In the genomic region with DNA sequence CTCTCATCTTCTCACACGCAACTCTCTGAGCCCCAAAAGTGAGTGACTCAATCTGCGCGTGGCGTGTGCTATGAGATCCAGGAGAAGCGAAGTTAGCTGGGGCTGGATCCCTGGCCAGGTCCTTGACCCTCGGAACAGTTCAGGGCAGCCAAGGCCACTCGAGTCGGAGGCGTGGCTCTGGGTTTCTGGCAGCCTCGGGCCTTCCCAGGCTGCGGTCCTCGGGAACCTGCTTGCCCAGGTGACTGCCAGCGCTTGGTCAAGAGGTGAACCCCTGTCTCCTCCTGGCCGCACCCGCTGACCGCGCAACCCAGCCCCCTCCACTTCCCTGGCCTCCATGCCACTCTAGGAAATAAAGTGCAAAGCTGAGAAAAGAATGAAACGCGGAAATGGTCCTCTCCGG, we compare ENCODE assay signal across 8 mouse cellular contexts. TPM values are rescaled to one million over a fixed set of nuclear protein-coding genes. Genes with fewer than 3 reads are reported as not detected.
DNase-seq lines count a peak whose midpoint lies in the region; ATAC-seq and TF ChIP-seq lines count a peak whose summit lies in the region.
"Not testable (repeated sequence)": the region's sequence is repeated elsewhere in the genome, so short reads cannot be mapped to it uniquely, and the experiment has no call there.
"Had no signal": no experiment of that assay in that cellular context is flagged by ENCODE, and none has a peak within 500 bp of the region (broad histone marks: within the 10 kb centered on the region; RNA-seq: fewer than 3 reads in every experiment).

No protein-coding gene starts in this region.

- peak overlapping the region; percentile 63 for H3K4me2 ChIP-seq in hindbrain, embryonic 12.5 days (replicated peaks)
- peak overlapping the region; percentile 47 for H3K4me2 ChIP-seq in liver, embryonic 11.5 days
- H3K4me2 ChIP-seq in midbrain, embryonic 13.5 days (replicated peaks): peak overlapping the region; percentile 69
- peak overlapping the region; percentile 47 for H3K4me2 ChIP-seq in stomach, embryonic 14.5 days (replicated peaks; ENCODE audit: low read depth, low read length)

- H3K4me3 ChIP-seq in cortical plate, adult 2 months (ENCODE audit: insufficient read depth, low read length): 0 out of 2 replicates have a peak overlapping the region, but pooled peaks have one; percentile 18
- H3K4me3 ChIP-seq in gastrocnemius, adult 2 months: peak overlapping the region; percentile 49; the same call in 1 of the 2 replicates
- peak overlapping the region; percentile 40 for H3K4me3 ChIP-seq in hindbrain, embryonic 12.5 days
- H3K4me3 ChIP-seq in liver, embryonic 11.5 days (ENCODE audit: low read depth, low read length): not testable (repeated sequence)
- peak overlapping the region; percentile 42 for H3K4me3 ChIP-seq in midbrain, embryonic 13.5 days (replicated peaks)
- H3K4me3 ChIP-seq in stomach, embryonic 14.5 days (ENCODE audit: low read depth, low read length): peak overlapping the region; percentile 22

- ATAC-seq in hindbrain, embryonic 12.5 days (ENCODE audit: low FRiP score); liver, embryonic 11.5 days (replicated peaks; ENCODE audit: low FRiP score); midbrain, embryonic 13.5 days; stomach, embryonic 14.5 days (ENCODE audit: insufficient number of reproducible peaks, insufficient read depth, low FRiP score, low read depth): not testable (repeated sequence)

- not testable (repeated sequence) for H3K4me1 ChIP-seq in cortical plate, adult 2 months (ENCODE audit: control insufficient read depth, insufficient read depth, low read length); hindbrain, embryonic 12.5 days; liver, embryonic 11.5 days (replicated peaks; ENCODE audit: control insufficient read depth, insufficient read depth, low read length); midbrain, embryonic 13.5 days (replicated peaks); stomach, embryonic 14.5 days (ENCODE audit: control insufficient read depth, insufficient read depth, low read length)

- TF ChIP-seq CTCF in cortical plate, adult 2 months (IDR thresholded peaks at IDR 0.05; ENCODE audit: extremely low read depth, insufficient read depth, low read length); gastrocnemius, adult 2 months (IDR thresholded peaks at IDR 0.05): not testable (repeated sequence)

- not testable (repeated sequence) for TF ChIP-seq POLR2A in cortical plate, adult 2 months (IDR thresholded peaks at IDR 0.05; ENCODE audit: extremely low read depth, insufficient read depth, low read length)

- not testable (repeated sequence) for H3K36me3 ChIP-seq in hindbrain, embryonic 12.5 days; liver, embryonic 11.5 days (ENCODE audit: control insufficient read depth, insufficient read depth, low read length); midbrain, embryonic 13.5 days; stomach, embryonic 14.5 days (ENCODE audit: control insufficient read depth, insufficient read depth, low read length)

- not testable (repeated sequence) for DNase-seq in gastrocnemius, adult 2 months
- DNase-seq in kidney, postnatal 10 days: peak; percentile 3
- peak; percentile 0 for DNase-seq in liver, embryonic 11.5 days (ENCODE audit: low spot score)

- peak overlapping the region; percentile 38; the same call in 1 of the 2 replicates for H3K9ac ChIP-seq in hindbrain, embryonic 12.5 days
- not testable (repeated sequence) for H3K9ac ChIP-seq in liver, embryonic 11.5 days (ENCODE audit: low read depth, low read length); stomach, embryonic 14.5 days (replicated peaks; ENCODE audit: low read depth, low read length)
- peak overlapping the region; percentile 49 for H3K9ac ChIP-seq in midbrain, embryonic 13.5 days (replicated peaks)

- not testable (repeated sequence) for H3K9me3 ChIP-seq in hindbrain, embryonic 12.5 days (replicated peaks); liver, embryonic 11.5 days (ENCODE audit: control insufficient read depth, low read length); midbrain, embryonic 13.5 days; stomach, embryonic 14.5 days (ENCODE audit: control insufficient read depth, low read depth, low read length)

- H3K27me3 ChIP-seq in hindbrain, embryonic 12.5 days; liver, embryonic 11.5 days (replicated peaks; ENCODE audit: control insufficient read depth, insufficient read depth, low read length); midbrain, embryonic 13.5 days; stomach, embryonic 14.5 days (ENCODE audit: control insufficient read depth, insufficient read depth, low read length): not testable (repeated sequence)

- intact Hi-C loops in gastrocnemius, adult 2 months (cut with DNase I): not testable (repeated sequence)

- 7% methylated on average over 17 of the region's 20 CpGs for WGBS in hindbrain, embryonic 12.5 days
- WGBS in liver, embryonic 11.5 days: 8% methylated on average over 17 of the region's 20 CpGs
- 5% methylated on average over 20 of the region's 20 CpGs for WGBS in midbrain, embryonic 13.5 days
- 4% methylated on average over 20 of the region's 20 CpGs for WGBS in stomach, embryonic 14.5 days

- H3K27ac ChIP-seq in cortical plate, adult 2 months (ENCODE audit: insufficient read depth, low read length); gastrocnemius, adult 2 months; hindbrain, embryonic 12.5 days; liver, embryonic 11.5 days (ENCODE audit: low read depth, low read length); midbrain, embryonic 13.5 days; stomach, embryonic 14.5 days (ENCODE audit: low read length): not testable (repeated sequence)

RNA-seq across cellular contexts. Expression of gene Gm3629, which starts 14.1 kb away (rescaled TPM):
- polyA plus RNA-seq in cortical plate, adult 2 months (2012; rRNA removed): 0.26 and 0.69 TPM in 2 replicates
- total RNA-seq in gastrocnemius, adult 2 months (2021): under 1 TPM in 1 of 2 experiments, not detected in 1; 0.14 TPM
- 0.21 and 0.42 TPM in 2 replicates for polyA plus RNA-seq in hindbrain, embryonic 12.5 days (2016; fragmentation: Nextera tagmentation; extraction: Ambion mirVana)
- 0.10 TPM in 1 of 2 replicates, not detected in the other for polyA plus RNA-seq in liver, embryonic 11.5 days (2014; fragmentation: Nextera tagmentation; extraction: Ambion mirVana)
- 0.48 and 0.73 TPM in 2 replicates for polyA plus RNA-seq in midbrain, embryonic 13.5 days (2015; fragmentation: Nextera tagmentation; extraction: Ambion mirVana)
- polyA plus RNA-seq in stomach, embryonic 14.5 days (2014; fragmentation: Nextera tagmentation; extraction: Ambion mirVana): 0.27 and 0.58 TPM in 2 replicates

RNA-seq across cellular contexts. Expression of gene Gm3460, which starts 17.7 kb away (rescaled TPM):
- 0.40 TPM in 1 of 2 replicates, not detected in the other for polyA plus RNA-seq in cortical plate, adult 2 months (2012; rRNA removed)
- not detected for total RNA-seq in gastrocnemius, adult 2 months (2021)
- polyA plus RNA-seq in hindbrain, embryonic 12.5 days (2016; fragmentation: Nextera tagmentation; extraction: Ambion mirVana): not detected in 2 replicates
- polyA plus RNA-seq in liver, embryonic 11.5 days (2014; fragmentation: Nextera tagmentation; extraction: Ambion mirVana): not detected in 2 replicates
- not detected in 2 replicates for polyA plus RNA-seq in midbrain, embryonic 13.5 days (2015; fragmentation: Nextera tagmentation; extraction: Ambion mirVana)
- polyA plus RNA-seq in stomach, embryonic 14.5 days (2014; fragmentation: Nextera tagmentation; extraction: Ambion mirVana): not detected in 2 replicates
- total RNA-seq: layer of hippocampus, adult 18-20 months had no signal
